Mouse (Mus musculus): Measurements from ENCODE around the gene Dmap1. TPM values are rescaled to one million over a fixed set of nuclear protein-coding genes. Genes with fewer than 3 reads are reported as not detected.

Dmap1 gene
- 56.1 and 57.3 TPM in 2 replicates for polyA plus RNA-seq (2015; fragmentation: Nextera tagmentation; extraction: Ambion mirVana)

DNA sequence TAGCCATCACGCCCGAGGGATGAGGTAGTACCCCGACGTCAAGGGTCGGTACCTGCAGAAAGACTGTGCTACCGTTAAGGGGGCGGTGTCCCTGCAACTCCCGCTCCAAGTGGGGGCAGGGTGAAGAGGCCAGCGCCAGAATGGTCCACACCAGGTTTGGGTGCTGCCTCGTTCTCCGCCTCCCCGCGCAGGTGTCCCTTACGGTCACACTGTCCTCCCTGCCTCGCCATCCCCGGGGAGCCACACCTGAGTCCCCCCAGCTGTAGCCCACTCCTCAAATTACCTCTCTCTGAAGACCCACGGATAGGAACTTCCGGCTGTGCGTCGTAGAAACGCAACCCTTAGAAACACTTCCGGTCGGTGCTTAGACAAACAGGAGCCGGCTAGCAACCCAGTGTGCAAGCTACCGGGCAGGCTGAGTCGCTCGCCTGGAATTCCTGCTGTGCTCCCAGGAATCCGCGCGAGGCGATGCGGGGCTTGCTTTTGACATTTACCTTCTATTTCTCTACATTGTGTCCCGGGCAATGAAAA, at the start of gene Dmap1:
TSS of gene Dmap1 (minus strand) at position 343 of the 531 bp plus-strand sequence.
- Histone ChIP-seq H3K9me3 (ENCODE audit: control insufficient read depth, low read length) (no peaks in the 10 kb centered on the region), H3K4me3 (ENCODE audit: low read length) (peak within 1 kb of the TSS; percentile 92), H3K4me1 (replicated peaks; ENCODE audit: control insufficient read depth, insufficient read depth, low read length) (peaks cover 5% of the 10 kb centered on the region), H3K9ac (ENCODE audit: low read length) (peak within 1 kb of the TSS; percentile 88), H3K36me3 (ENCODE audit: control insufficient read depth, insufficient read depth, low read length) (peaks cover 29% of the 10 kb centered on the region), H3K27ac (ENCODE audit: low read length) (no peak within 1 kb of the TSS; the same call in 1 of the 2 replicates), H3K4me2 (ENCODE audit: low read depth, low read length) (peak within 1 kb of the TSS; percentile 80), H3K27me3 (ENCODE audit: control insufficient read depth, insufficient read depth, low read depth, low read length) (no peaks in the 10 kb centered on the region)
- ATAC-seq (ENCODE audit: low read depth): peak; percentile 93
- under 1% methylated on average over 33 of the region's 33 CpGs for WGBS

- Histone ChIP-seq H3K9ac (ENCODE audit: low read length) (no peak within 1 kb of the TSS), H3K36me3 (ENCODE audit: control insufficient read depth, insufficient read depth, low read length) (no peaks in the 10 kb centered on the region), H3K4me2 (ENCODE audit: low read depth, low read length) (no peak within 1 kb of the TSS), H3K27me3 (ENCODE audit: control insufficient read depth, insufficient read depth, low read depth, low read length) (no peaks in the 10 kb centered on the region), H3K9me3 (ENCODE audit: control insufficient read depth, low read length) (no peaks in the 10 kb centered on the region), H3K4me3 (ENCODE audit: low read length) (no peak within 1 kb of the TSS), H3K4me1 (replicated peaks; ENCODE audit: control insufficient read depth, insufficient read depth, low read length) (no peaks in the 10 kb centered on the region), H3K27ac (ENCODE audit: low read length) (no peak within 1 kb of the TSS)
- WGBS: 85% methylated on average over 1 of the region's 1 CpGs
- ATAC-seq (ENCODE audit: low read depth): no peak
These were observed 42.0 kb upstream of the Dmap1 start, which contains the start of gene Gm12845 for GRCm38 (mm10) chr4:117724112-117724511. Gene Gm12845, plus strand, starts transcription at chr4:117724412.

- Histone ChIP-seq H3K36me3 (ENCODE audit: control insufficient read depth, insufficient read depth, low read length) (no peaks in the 10 kb centered on the region), H3K9me3 (ENCODE audit: control insufficient read depth, low read length) (no peaks in the 10 kb centered on the region), H3K4me3 (ENCODE audit: low read length) (no peak overlapping the region), H3K27me3 (ENCODE audit: control insufficient read depth, insufficient read depth, low read depth, low read length) (no peaks in the 10 kb centered on the region), H3K9ac (ENCODE audit: low read length) (no peak overlapping the region), H3K27ac (ENCODE audit: low read length) (no peak overlapping the region), H3K4me2 (ENCODE audit: low read depth, low read length) (no peak overlapping the region), H3K4me1 (replicated peaks; ENCODE audit: control insufficient read depth, insufficient read depth, low read length) (no peaks in the 10 kb centered on the region)
- 58% methylated on average over 6 of the region's 6 CpGs for WGBS
- ATAC-seq (ENCODE audit: low read depth): no peak
These were observed 31.4 kb upstream of the Dmap1 start for GRCm38 (mm10) chr4:117713303-117714098.

DNA sequence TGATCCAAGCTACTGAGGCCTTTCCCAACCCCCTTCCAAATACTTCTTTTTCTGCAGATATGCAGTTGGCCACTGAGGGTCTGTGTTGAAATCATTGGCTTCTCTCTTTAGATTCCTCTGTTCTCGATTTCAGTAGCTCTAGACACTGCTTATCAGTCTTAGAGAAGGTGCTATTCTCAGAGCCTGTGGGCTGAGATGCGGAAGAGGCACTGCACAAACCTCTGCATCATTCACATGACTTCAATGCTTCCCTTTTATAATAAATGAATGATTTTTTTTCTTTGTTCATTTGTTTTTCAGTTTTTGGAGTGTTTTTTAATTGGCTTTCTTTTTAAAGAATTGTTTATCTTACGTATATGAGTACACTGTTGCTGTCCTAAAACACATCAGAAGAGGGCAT, 30.2 kb upstream of the Dmap1 start:
- no peak overlapping the region for H3K27ac ChIP-seq (ENCODE audit: low read length)
- H3K9me3 ChIP-seq (ENCODE audit: control insufficient read depth, low read length): no peaks in the 10 kb centered on the region
- no peaks in the 10 kb centered on the region for H3K36me3 ChIP-seq (ENCODE audit: control insufficient read depth, insufficient read depth, low read length)
- ATAC-seq (ENCODE audit: low read depth): no peak
- 71% methylated on average over 3 of the region's 3 CpGs for WGBS
- H3K9ac ChIP-seq (ENCODE audit: low read length): no peak overlapping the region
- H3K4me1 ChIP-seq (replicated peaks; ENCODE audit: control insufficient read depth, insufficient read depth, low read length): no peaks in the 10 kb centered on the region
- no peak overlapping the region for H3K4me2 ChIP-seq (ENCODE audit: low read depth, low read length)
- H3K4me3 ChIP-seq (ENCODE audit: low read length): no peak overlapping the region
- no peaks in the 10 kb centered on the region for H3K27me3 ChIP-seq (ENCODE audit: control insufficient read depth, insufficient read depth, low read depth, low read length)

GRCm38 (mm10) chr4:117708780-117709550, 26.9 kb upstream of the Dmap1 start:
- Histone ChIP-seq H3K9ac (ENCODE audit: low read length) (no peak overlapping the region), H3K36me3 (ENCODE audit: control insufficient read depth, insufficient read depth, low read length) (no peaks in the 10 kb centered on the region), H3K27me3 (ENCODE audit: control insufficient read depth, insufficient read depth, low read depth, low read length) (no peaks in the 10 kb centered on the region), H3K27ac (ENCODE audit: low read length) (peak overlapping the region; percentile 11), H3K9me3 (ENCODE audit: control insufficient read depth, low read length) (no peaks in the 10 kb centered on the region), H3K4me1 (replicated peaks; ENCODE audit: control insufficient read depth, insufficient read depth, low read length) (no peaks in the 10 kb centered on the region), H3K4me2 (ENCODE audit: low read depth, low read length) (no peak overlapping the region), H3K4me3 (ENCODE audit: low read length) (no peak overlapping the region)
- no peak for ATAC-seq (ENCODE audit: low read depth)
- 42% methylated on average over 3 of the region's 3 CpGs for WGBS

DNA sequence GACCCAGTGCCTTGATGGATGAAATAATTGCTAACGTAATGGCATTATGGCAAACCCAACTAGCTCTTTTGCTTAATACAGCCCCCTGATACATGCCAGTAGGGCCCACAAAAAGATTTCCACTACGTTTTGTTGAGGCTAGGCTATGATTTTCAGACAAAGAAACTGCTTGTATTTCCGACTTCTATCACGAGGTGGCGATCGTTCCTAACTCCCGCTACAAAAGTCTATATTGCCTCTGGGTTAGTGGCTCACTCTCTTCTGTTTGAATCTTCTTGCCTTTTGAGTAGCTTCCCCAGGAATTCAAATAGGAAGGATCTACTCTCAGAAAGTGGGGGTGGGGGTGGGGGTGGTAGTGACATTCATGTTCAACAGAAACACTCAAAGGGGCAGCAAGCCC, 23.3 kb upstream of the Dmap1 start:
- Histone ChIP-seq H3K27me3 (ENCODE audit: control insufficient read depth, insufficient read depth, low read depth, low read length) (no peaks in the 10 kb centered on the region; the same call in 1 of the 2 replicates), H3K4me1 (replicated peaks; ENCODE audit: control insufficient read depth, insufficient read depth, low read length) (no peaks in the 10 kb centered on the region), H3K4me3 (ENCODE audit: low read length) (no peak overlapping the region), H3K9ac (ENCODE audit: low read length) (no peak overlapping the region), H3K27ac (ENCODE audit: low read length) (no peak overlapping the region), H3K4me2 (ENCODE audit: low read depth, low read length) (no peak overlapping the region), H3K36me3 (ENCODE audit: control insufficient read depth, insufficient read depth, low read length) (no peaks in the 10 kb centered on the region), H3K9me3 (ENCODE audit: control insufficient read depth, low read length) (no peaks in the 10 kb centered on the region)
- WGBS: 3% methylated on average over 7 of the region's 7 CpGs
- no peak for ATAC-seq (ENCODE audit: low read depth)

- 64% methylated on average over 4 of the region's 4 CpGs for WGBS
- H3K4me2 ChIP-seq (ENCODE audit: low read depth, low read length): no peak overlapping the region
- ATAC-seq (ENCODE audit: low read depth): no peak
These were observed 4.3 kb upstream of the Dmap1 start for GRCm38 (mm10) chr4:117686354-117686753.

DNA sequence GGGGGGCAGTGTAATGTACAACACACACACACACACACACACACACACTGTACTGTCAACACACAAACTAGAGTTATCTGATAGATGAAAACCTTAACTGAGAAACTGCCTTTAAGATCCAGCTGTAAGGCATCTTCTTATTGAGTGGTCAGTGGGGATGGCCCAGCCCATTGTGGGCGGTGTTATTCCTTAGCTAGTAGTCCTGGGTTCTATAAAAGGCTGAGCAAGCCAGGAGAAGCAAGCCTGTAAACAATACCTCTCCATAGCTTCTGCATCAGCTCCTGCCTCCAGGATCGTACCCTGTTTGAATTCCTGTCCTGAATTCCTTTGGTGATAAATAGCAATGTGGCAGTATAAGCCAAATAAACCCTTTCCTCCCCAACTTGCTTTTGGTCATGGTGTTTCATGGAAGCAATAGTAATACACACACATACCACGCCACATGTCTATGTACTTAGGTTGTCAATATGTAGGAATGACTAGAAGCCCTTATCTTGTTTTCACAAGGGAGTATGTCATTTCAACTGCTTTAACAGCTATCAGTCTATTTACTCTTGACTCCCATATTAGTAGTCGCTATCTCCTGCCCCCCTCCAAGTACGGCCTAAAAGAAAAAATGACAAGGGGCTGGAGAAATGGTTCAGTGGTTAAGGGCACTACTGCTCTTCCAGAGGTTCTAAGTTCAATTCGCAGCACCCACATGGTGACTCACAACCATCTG, 1.1 kb upstream of the Dmap1 start:
- Histone ChIP-seq H3K36me3 (ENCODE audit: control insufficient read depth, insufficient read depth, low read length) (peaks cover 19% of the 10 kb centered on the region), H3K4me2 (ENCODE audit: low read depth, low read length) (no peak overlapping the region), H3K9me3 (ENCODE audit: control insufficient read depth, low read length) (no peaks in the 10 kb centered on the region), H3K9ac (ENCODE audit: low read length) (no peak overlapping the region), H3K4me1 (replicated peaks; ENCODE audit: control insufficient read depth, insufficient read depth, low read length) (peaks cover 5% of the 10 kb centered on the region), H3K27ac (ENCODE audit: low read length) (no peak overlapping the region), H3K4me3 (ENCODE audit: low read length) (no peak overlapping the region), H3K27me3 (ENCODE audit: control insufficient read depth, insufficient read depth, low read depth, low read length) (no peaks in the 10 kb centered on the region)
- 56% methylated on average over 6 of the region's 6 CpGs for WGBS
- ATAC-seq (ENCODE audit: low read depth): no peak

More at GRCm38 (mm10) chr4:117686354-117686753, 4.3 kb upstream of the Dmap1 start:
- Histone ChIP-seq H3K9me3 (ENCODE audit: control insufficient read depth, low read length) (no peaks in the 10 kb centered on the region), H3K9ac (ENCODE audit: low read length) (no peak overlapping the region), H3K27ac (ENCODE audit: low read length) (no peak overlapping the region), H3K36me3 (ENCODE audit: control insufficient read depth, insufficient read depth, low read length) (no peaks in the 10 kb centered on the region), H3K27me3 (ENCODE audit: control insufficient read depth, insufficient read depth, low read depth, low read length) (no peaks in the 10 kb centered on the region), H3K4me1 (replicated peaks; ENCODE audit: control insufficient read depth, insufficient read depth, low read length) (peaks cover 2% of the 10 kb centered on the region), H3K4me3 (ENCODE audit: low read length) (no peak overlapping the region)
